Mouse (Mus musculus) cortical plate, adult 2 months (tissue): ENCODE data around the gene Gadd45g.

Source experiments
- CTCF ChIP-seq: fragments of 200-500 bp; IDR thresholded peaks from 2 replicates; pipeline ENCODE4 v1.5.1; 2011; ENCODE audit warnings: mild to moderate bottlenecking, control low read depth, low read length; ENCODE audit not compliant: insufficient read depth; ENCODE audit errors: extremely low read depth
- POLR2A ChIP-seq: fragments of 200-500 bp; IDR thresholded peaks from 2 replicates; pipeline ENCODE4 v1.6.1; 2011; ENCODE audit warnings: mild to moderate bottlenecking, low read length, control low read depth; ENCODE audit not compliant: insufficient read depth; ENCODE audit errors: extremely low read depth

GRCm38 (mm10) chr13:51881271-51882128 lies 35.0 kb downstream of the Gadd45g start:
- TF ChIP-seq CTCF, result no peak
- TF ChIP-seq POLR2A, result no peak
